Mouse (Mus musculus): ENCODE results near the gene Adamts18. TPM values are rescaled to one million over a fixed set of nuclear protein-coding genes. Genes with fewer than 3 reads are reported as not detected.

The Adamts18 gene
- polyA plus RNA-seq, 1 experiment from 2014 or later: 0.48 TPM

DNA sequence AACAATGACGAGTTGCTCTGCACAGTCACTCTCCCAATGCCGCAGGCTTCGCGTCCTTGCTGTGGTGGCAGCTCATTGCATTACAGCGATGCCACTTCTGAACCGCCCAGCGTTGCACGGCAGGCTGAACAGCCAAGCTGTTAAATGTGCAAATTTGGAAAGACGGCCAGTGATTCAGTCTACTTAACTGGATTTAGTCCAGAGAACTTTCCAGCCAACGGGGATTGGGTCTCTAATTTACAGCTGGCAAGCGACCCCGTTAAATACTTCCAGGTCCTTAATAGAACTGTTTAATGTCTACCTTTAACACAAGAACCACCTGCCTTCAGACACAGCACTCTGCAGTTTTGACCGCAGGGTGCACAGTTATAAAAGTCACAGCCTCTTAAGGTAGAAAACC lies 127.1 kb downstream of the Adamts18 start:
- H3K9ac ChIP-seq: no peak overlapping the region
- H3K4me3 ChIP-seq (replicated peaks): no peak overlapping the region
- no peak overlapping the region for H3K4me2 ChIP-seq (replicated peaks)
- H3K4me1 ChIP-seq (replicated peaks): 0 out of 2 replicates have a peak, but pooled peaks cover 4% of the 10 kb centered on the region
- 68% methylated on average over 13 of the region's 13 CpGs for WGBS
- no peaks in the 10 kb centered on the region for H3K36me3 ChIP-seq
- no peaks in the 10 kb centered on the region for H3K27me3 ChIP-seq (replicated peaks)
- no peak for ATAC-seq
- no peaks in the 10 kb centered on the region for H3K9me3 ChIP-seq
- no peak overlapping the region for H3K27ac ChIP-seq

DNA sequence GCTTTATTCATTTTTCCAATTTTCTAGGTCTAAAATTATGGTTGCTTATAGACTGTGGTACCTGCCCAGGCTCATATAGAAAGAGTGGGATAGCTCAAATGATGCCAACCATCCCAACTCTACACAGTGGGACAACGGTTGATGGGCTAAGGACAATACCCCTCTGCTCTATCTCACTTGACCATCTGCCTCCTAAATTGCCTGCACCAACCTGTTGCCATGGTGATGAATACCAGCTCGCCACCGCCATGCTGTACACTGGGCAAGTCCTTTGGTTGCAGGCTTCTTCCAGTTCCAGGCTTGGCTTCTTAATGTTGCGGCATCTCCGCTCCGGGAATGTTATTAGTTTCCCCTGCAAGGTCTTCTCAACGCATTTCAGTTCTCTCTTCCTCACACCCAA lies 143.6 kb downstream of the Adamts18 start:
- no peaks in the 10 kb centered on the region for H3K9me3 ChIP-seq
- H3K27ac ChIP-seq: no peak overlapping the region
- no peaks in the 10 kb centered on the region for H3K4me1 ChIP-seq (replicated peaks)
- H3K4me2 ChIP-seq (replicated peaks): no peak overlapping the region
- no peaks in the 10 kb centered on the region for H3K27me3 ChIP-seq (replicated peaks)
- H3K4me3 ChIP-seq (replicated peaks): no peak overlapping the region
- 75% methylated on average over 7 of the region's 7 CpGs for WGBS
- no peaks in the 10 kb centered on the region for H3K36me3 ChIP-seq
- no peak for ATAC-seq
- no peak overlapping the region for H3K9ac ChIP-seq

DNA sequence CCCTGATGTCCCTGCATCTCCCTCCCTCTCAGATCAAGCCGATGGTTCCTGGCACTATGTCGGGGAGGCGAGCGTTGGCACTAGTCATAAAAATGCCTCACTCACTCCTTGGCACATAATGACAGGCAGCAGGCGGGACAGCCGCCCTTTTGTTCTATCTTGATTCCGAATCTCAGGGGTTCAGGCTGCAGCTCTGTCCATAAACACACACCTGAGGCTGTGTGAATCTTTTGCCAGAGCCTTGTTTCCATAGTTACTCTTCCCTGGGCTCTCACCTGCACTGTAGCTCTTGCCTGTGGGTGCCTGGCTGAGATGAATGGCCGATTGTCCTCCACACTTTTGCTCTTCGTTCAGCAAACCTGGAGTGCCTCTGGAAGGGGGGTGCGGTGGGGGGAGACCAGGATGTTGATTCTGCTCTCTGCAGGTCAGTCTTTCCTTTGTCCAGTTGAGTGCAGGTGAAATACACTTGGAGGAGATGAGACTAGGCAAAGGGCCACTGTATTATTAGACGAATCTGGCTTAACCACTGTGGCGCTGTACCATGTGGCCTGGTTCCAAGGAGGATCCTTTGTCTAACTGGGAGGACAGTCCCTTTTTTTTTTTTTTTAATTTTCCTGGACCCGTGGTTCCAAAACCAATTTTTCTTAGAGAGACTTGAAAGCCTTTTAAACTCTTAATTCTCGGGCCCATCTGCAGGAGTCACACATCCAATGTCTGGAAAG lies 156.8 kb downstream of the Adamts18 start:
- no peaks in the 10 kb centered on the region for H3K4me1 ChIP-seq (replicated peaks)
- 60% methylated on average over 14 of the region's 14 CpGs for WGBS
- H3K9me3 ChIP-seq: no peaks in the 10 kb centered on the region
- H3K36me3 ChIP-seq: no peaks in the 10 kb centered on the region
- no peak overlapping the region for H3K4me3 ChIP-seq (replicated peaks)
- H3K9ac ChIP-seq: no peak overlapping the region
- no peak overlapping the region for H3K4me2 ChIP-seq (replicated peaks)
- no peaks in the 10 kb centered on the region for H3K27me3 ChIP-seq (replicated peaks)
- ATAC-seq: no peak
- no peak overlapping the region for H3K27ac ChIP-seq

DNA sequence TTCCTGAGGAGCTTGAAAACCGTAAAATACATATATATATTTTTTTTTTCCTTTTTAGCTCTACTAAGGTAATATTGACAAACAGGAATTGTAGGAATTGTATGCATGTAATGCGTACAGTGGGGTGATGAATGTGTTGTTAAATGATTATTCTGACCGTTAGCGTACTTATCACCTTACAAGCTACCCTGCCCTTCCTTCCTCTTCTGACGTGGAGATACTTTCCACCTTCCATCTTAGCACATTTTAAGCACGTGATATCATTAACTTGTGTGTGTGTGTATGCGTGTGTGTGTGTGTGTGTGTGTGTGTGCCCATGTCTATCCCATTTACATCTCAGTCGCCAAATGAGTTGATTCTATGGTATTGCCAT lies 160.0 kb downstream of the Adamts18 start:
- no peaks in the 10 kb centered on the region for H3K27me3 ChIP-seq (replicated peaks)
- WGBS: 83% methylated on average over 8 of the region's 8 CpGs
- H3K36me3 ChIP-seq: no peaks in the 10 kb centered on the region
- H3K27ac ChIP-seq: no peak overlapping the region
- H3K9me3 ChIP-seq: no peaks in the 10 kb centered on the region
- H3K9ac ChIP-seq: no peak overlapping the region
- no peaks in the 10 kb centered on the region for H3K4me1 ChIP-seq (replicated peaks)
- no peak for ATAC-seq
- no peak overlapping the region for H3K4me3 ChIP-seq (replicated peaks)
- no peak overlapping the region for H3K4me2 ChIP-seq (replicated peaks)

DNA sequence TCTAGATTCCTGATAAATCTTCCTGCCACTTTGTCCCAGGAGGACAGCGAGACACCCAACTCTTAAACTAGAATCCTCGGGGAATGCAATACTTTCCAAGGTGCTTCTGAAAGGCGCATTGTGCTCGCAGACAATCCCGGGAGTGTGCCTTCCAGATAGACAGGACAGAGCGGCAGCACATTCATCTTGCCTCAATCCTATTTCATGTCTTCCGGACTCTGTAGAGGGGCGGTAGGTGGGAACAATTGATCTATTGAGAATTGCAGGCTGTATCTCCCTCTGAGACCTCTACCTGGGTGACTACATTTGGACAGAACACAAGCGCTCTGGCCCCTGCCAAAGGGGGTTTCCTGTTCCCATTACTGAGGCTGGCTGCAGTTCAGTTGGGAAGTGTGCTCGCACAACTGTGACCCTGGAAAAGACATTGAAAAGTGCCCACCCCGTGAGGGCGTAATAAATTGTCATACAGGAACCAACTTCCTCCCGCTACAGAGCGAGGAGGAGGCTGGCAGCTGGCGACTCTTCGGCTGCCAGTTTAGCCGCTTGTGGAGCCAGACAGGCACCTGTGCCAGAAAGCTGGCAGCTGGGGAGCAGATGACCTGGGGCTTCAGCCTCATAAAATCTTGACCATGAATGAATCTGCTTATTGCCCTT lies 160.5 kb downstream of the Adamts18 start:
- no peak overlapping the region for H3K4me3 ChIP-seq (replicated peaks)
- 67% methylated on average over 17 of the region's 17 CpGs for WGBS
- no peaks in the 10 kb centered on the region for H3K9me3 ChIP-seq
- no peaks in the 10 kb centered on the region for H3K4me1 ChIP-seq (replicated peaks)
- H3K4me2 ChIP-seq (replicated peaks): 0 out of 2 replicates have a peak overlapping the region, but pooled peaks have one; percentile 15
- no peaks in the 10 kb centered on the region for H3K27me3 ChIP-seq (replicated peaks)
- H3K27ac ChIP-seq: no peak overlapping the region
- ATAC-seq: no peak
- no peaks in the 10 kb centered on the region for H3K36me3 ChIP-seq
- no peak overlapping the region for H3K9ac ChIP-seq

DNA sequence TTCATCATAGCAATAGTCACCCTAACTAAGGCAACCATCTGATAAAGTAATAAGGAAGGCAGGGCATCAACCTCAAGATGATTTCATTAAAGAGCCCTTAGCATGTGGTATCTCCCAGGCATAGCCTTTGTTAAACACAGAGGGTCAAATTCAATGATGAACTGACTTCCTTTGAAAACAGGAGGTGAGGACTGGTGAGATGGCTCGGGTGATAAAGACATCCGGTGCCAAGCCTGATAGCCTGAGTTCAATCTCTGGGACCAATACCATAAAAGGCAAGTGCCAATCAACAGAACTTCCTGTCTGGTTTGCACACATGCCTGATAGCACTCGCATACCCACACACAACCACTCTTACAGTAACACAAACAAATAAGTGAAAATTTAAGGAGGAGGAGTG lies 169.2 kb downstream of the Adamts18 start:
- no peak overlapping the region for H3K27ac ChIP-seq
- H3K27me3 ChIP-seq (replicated peaks): no peaks in the 10 kb centered on the region
- H3K4me3 ChIP-seq (replicated peaks): no peak overlapping the region
- H3K36me3 ChIP-seq: no peaks in the 10 kb centered on the region
- H3K4me1 ChIP-seq (replicated peaks): no peaks in the 10 kb centered on the region
- ATAC-seq: no peak
- H3K9ac ChIP-seq: no peak overlapping the region
- H3K4me2 ChIP-seq (replicated peaks): no peak overlapping the region
- no peaks in the 10 kb centered on the region for H3K9me3 ChIP-seq
- WGBS: 56% methylated on average over 3 of the region's 3 CpGs

DNA sequence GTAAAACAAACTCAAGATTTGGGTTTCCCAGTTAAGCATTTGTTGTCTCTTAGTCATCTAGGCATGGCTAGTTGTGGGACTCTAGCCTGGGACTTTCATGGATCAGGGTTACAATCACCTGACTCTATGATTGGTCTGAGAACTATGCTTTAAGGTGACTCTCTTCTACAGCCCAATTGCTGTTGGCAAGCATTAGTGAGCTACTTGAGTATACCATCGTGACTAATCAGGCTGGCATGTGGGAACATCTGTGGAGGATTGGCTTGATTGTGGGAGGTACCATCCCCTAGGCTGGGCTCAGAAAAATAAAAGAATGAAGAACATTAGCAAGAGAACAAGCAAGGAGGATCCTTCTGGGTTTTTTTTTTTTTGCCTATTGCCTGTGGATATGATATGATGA lies 171.7 kb downstream of the Adamts18 start:
- Histone ChIP-seq H3K27me3 (replicated peaks) (no peaks in the 10 kb centered on the region), H3K9me3 (no peaks in the 10 kb centered on the region), H3K4me3 (replicated peaks) (no peak overlapping the region), H3K4me1 (replicated peaks) (no peaks in the 10 kb centered on the region), H3K9ac (no peak overlapping the region), H3K27ac (no peak overlapping the region), H3K36me3 (no peaks in the 10 kb centered on the region), H3K4me2 (replicated peaks) (no peak overlapping the region)
- WGBS: 91% methylated on average over 1 of the region's 1 CpGs
- no peak for ATAC-seq

DNA sequence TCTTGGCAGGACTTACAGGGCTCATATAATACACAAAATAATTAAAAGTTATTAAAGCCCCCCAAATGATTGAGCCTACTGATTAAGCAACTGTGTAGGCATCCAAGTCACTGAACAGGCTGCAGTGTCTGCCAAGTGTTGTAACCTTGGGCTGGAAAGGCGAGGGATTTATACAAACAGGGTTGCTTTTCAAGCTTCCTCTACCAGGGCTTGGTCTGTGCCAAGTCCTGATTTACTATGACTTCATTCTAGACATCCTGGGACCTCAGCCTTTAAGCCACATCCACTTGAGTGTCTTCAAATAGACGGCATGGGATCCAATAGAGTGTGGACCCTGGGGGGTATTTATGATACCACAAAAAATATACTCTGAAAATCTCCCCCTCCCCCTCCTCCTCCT lies 173.3 kb downstream of the Adamts18 start:
- Histone ChIP-seq H3K36me3 (no peaks in the 10 kb centered on the region), H3K9ac (no peak overlapping the region), H3K4me2 (replicated peaks) (no peak overlapping the region), H3K27ac (no peak overlapping the region), H3K9me3 (no peaks in the 10 kb centered on the region), H3K27me3 (replicated peaks) (no peaks in the 10 kb centered on the region), H3K4me1 (replicated peaks) (no peaks in the 10 kb centered on the region), H3K4me3 (replicated peaks) (no peak overlapping the region)
- no peak for ATAC-seq
- 66% methylated on average over 2 of the region's 2 CpGs for WGBS

DNA sequence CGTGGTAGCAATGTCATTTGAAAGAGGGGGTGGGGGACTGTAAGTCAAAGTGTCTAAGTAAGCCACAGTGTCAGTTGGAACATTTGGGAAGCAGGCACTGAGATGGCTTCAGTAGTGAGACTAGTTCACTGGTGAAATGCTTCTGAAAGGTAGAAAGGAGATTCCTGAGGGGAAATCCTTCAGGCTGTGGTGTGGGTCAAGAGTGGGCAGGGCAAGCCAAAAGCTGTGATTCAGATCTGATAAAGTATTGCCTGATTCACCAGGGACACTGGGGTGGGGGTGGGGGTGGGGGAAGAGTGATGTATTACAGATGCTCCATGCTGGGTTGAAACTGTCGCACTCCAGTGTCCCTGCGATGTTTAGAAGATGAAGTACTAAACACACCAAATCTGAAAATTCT lies 173.9 kb downstream of the Adamts18 start:
- Histone ChIP-seq H3K9ac (no peak overlapping the region), H3K4me1 (replicated peaks) (no peaks in the 10 kb centered on the region), H3K27ac (no peak overlapping the region), H3K4me3 (replicated peaks) (no peak overlapping the region), H3K36me3 (no peaks in the 10 kb centered on the region), H3K9me3 (no peaks in the 10 kb centered on the region), H3K4me2 (replicated peaks) (no peak overlapping the region), H3K27me3 (replicated peaks) (no peaks in the 10 kb centered on the region)
- ATAC-seq: no peak
- WGBS: 61% methylated on average over 3 of the region's 3 CpGs

DNA sequence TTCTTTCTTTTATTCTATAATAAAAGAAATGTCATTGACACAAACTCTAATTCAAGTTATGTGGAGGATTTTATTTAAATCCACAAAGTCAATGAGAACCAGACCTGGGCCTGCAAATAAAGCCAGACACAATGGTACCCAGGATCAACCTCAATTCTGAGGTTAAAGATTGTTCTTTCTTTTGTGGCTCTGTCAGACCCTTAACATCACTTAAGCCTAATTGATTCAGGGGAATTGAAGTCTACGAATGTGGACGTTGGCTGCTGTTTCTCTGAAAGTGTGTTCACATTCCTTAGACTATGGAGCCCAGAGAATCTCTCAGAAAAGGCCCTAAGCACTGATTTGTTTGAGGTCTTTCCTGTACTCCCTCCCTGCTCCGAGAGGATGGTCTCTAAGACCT lies 175.2 kb downstream of the Adamts18 start:
- no peaks in the 10 kb centered on the region for H3K27me3 ChIP-seq (replicated peaks)
- H3K36me3 ChIP-seq: no peaks in the 10 kb centered on the region
- WGBS: 63% methylated on average over 3 of the region's 3 CpGs
- H3K27ac ChIP-seq: no peak overlapping the region
- H3K9ac ChIP-seq: no peak overlapping the region
- H3K9me3 ChIP-seq: no peaks in the 10 kb centered on the region
- ATAC-seq: no peak
- no peak overlapping the region for H3K4me3 ChIP-seq (replicated peaks)
- H3K4me2 ChIP-seq (replicated peaks): no peak overlapping the region
- no peaks in the 10 kb centered on the region for H3K4me1 ChIP-seq (replicated peaks)

DNA sequence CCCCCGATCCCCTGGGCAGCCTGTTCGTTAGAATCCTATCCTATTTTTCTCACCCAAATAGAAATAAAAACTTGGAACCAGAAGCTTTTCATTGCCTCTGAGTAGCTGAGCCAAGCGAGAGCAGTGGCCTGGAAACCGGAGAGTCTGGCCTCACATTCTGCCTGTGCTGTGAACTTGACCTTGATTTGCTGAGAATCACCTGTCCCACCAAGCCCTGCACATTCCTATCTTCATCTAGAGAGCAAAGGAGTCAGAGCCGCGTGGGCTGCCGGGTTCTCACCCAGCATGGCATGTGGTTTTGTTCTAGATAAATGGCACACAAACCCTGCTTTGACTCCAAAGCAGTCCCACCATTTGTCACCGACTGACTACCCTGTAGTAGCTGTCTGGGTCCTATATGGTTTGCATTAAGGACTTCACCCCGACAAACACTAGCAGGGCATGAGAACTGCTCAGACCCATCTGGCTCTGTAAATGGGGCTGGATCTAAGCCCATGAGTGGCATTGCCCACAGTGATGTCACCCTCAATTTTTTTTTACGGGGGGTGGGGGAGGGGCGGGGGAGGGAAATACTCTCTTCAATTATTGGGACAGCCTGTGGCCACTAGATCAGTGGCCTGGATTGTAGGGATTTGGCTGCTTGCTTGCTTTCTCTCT lies 175.8 kb downstream of the Adamts18 start:
- H3K9ac ChIP-seq: no peak overlapping the region
- H3K9me3 ChIP-seq: no peaks in the 10 kb centered on the region
- no peaks in the 10 kb centered on the region for H3K4me1 ChIP-seq (replicated peaks)
- no peak overlapping the region for H3K4me2 ChIP-seq (replicated peaks)
- H3K36me3 ChIP-seq: no peaks in the 10 kb centered on the region
- no peak overlapping the region for H3K4me3 ChIP-seq (replicated peaks)
- WGBS: 81% methylated on average over 11 of the region's 11 CpGs
- no peak overlapping the region for H3K27ac ChIP-seq
- no peaks in the 10 kb centered on the region for H3K27me3 ChIP-seq (replicated peaks)
- ATAC-seq: no peak

DNA sequence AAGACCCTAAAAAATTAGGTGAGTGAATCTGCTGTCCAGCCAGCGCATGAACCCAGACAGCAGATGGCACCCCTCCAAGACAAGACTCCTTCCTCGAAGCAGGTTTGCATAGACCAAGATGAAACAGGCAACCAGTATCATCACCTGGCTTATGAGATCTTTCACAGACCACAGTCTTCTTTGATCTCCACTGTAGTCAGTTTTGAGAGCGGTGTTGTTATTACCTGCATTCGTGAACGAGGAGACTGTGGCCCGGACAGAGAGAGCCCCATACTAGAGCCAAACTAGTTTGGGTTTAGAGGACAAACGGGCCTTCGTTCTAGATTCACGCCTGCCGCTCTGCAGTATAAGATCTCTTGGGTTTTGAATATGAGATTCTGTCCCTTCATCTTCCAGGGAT lies 178.6 kb downstream of the Adamts18 start:
- H3K9ac ChIP-seq: no peak overlapping the region
- no peaks in the 10 kb centered on the region for H3K9me3 ChIP-seq
- no peaks in the 10 kb centered on the region for H3K27me3 ChIP-seq (replicated peaks)
- no peak overlapping the region for H3K4me3 ChIP-seq (replicated peaks)
- WGBS: 68% methylated on average over 10 of the region's 10 CpGs
- no peak overlapping the region for H3K27ac ChIP-seq
- ATAC-seq: no peak
- H3K36me3 ChIP-seq: no peaks in the 10 kb centered on the region
- H3K4me1 ChIP-seq (replicated peaks): no peaks in the 10 kb centered on the region
- no peak overlapping the region for H3K4me2 ChIP-seq (replicated peaks)
